Mouse (Mus musculus) neural tube, embryonic 11.5 days (tissue): ENCODE results near the gene Gm9887. TPM values are rescaled to one million over a fixed set of nuclear protein-coding genes. Genes with fewer than 3 reads are reported as not detected.
"Not testable (repeated sequence)": the region's sequence is repeated elsewhere in the genome, so short reads cannot be mapped to it uniquely, and the experiment has no call there.

Experiments used
- ATAC-seq: fragments of 200-750 bp; cut with Nextera tagmentation; 2 replicates; pipeline ENCODE4 v1.8.0; 2017; ENCODE audit warnings: moderate number of reproducible peaks, mild to moderate bottlenecking, moderate TSS enrichment, moderate library complexity; ENCODE audit not compliant: insufficient read depth, low FRiP score, low TSS enrichment
- DNase-seq: peaks from one replicate; pipeline ENCODE4 v3.0.0-alpha.2; 2015; ENCODE audit warnings: low spot score
- H3K27ac ChIP-seq: fragments of 300-500 bp; sonication (generic); 2 replicates; pipeline ENCODE4 v1.5.1; 2014; ENCODE audit warnings: low read depth, mild to moderate bottlenecking, low read length
- H3K27me3 ChIP-seq: fragments of 300-500 bp; sonication (generic); 2 replicates; pipeline ENCODE4 v1.6.1; 2014; ENCODE audit warnings: mild to moderate bottlenecking, low read length, mixed read lengths; ENCODE audit not compliant: control insufficient read depth, insufficient read depth
- H3K36me3 ChIP-seq: fragments of 300-500 bp; sonication (generic); 2 replicates; pipeline ENCODE4 v1.6.1; 2014; ENCODE audit warnings: mild to moderate bottlenecking, low read length, moderate library complexity, mixed read lengths; ENCODE audit not compliant: control insufficient read depth, insufficient read depth
- H3K4me1 ChIP-seq: fragments of 300-500 bp; sonication (generic); 2 replicates; pipeline ENCODE4 v1.6.1; 2014; ENCODE audit warnings: low read length, mixed read lengths; ENCODE audit not compliant: control insufficient read depth, insufficient read depth
- H3K4me2 ChIP-seq: fragments of 300-500 bp; sonication (generic); 2 replicates; pipeline ENCODE4 v1.6.1; 2014; ENCODE audit warnings: low read depth, mild to moderate bottlenecking, moderate library complexity
- H3K4me3 ChIP-seq: fragments of 300-500 bp; sonication (generic); 2 replicates; pipeline ENCODE4 v1.5.1; 2014; ENCODE audit warnings: low read depth, low read length
- H3K9ac ChIP-seq: fragments of 300-500 bp; sonication (generic); 2 replicates; pipeline ENCODE4 v1.6.1; 2014; ENCODE audit warnings: mild to moderate bottlenecking, low read length
- H3K9me3 ChIP-seq: fragments of 300-500 bp; sonication (generic); 2 replicates; pipeline ENCODE4 v1.6.1; 2016; ENCODE audit warnings: low read length; ENCODE audit not compliant: control insufficient read depth
- WGBS: fragments of 180-500 bp; shearing (Covaris S2); extraction: QIAGEN DNeasy Blood & Tissue Kit; methylation state at CpG from one replicate; pipeline ENCODE4 v1.1.7; 2014; 5-methylcytosine and 5-hydroxymethylcytosine counted together
- polyA plus RNA-seq: library from polyadenylated mRNA; unstranded; fragments of >200 nt; fragmentation: Nextera tagmentation; extraction: Ambion mirVana; gene quantifications from 2 replicates; pipeline ENCODE4 v1.2.1, GENCODE M21; 2014

Gene Gm9887
- polyA plus RNA-seq, 1 experiment from 2014 or later: 1.4 TPM

GRCm38 (mm10) chr12:69390000-69390698 lies 17.9 kb upstream of the Gm9887 start:
- no peak overlapping the region for H3K9ac ChIP-seq
- no peaks in the 10 kb centered on the region for H3K27me3 ChIP-seq
- no peak overlapping the region for H3K4me2 ChIP-seq
- no peak overlapping the region for H3K4me3 ChIP-seq
- no peak overlapping the region for H3K27ac ChIP-seq
- no peaks in the 10 kb centered on the region for H3K36me3 ChIP-seq
- no peak for ATAC-seq
- no peaks in the 10 kb centered on the region for H3K4me1 ChIP-seq
- H3K9me3 ChIP-seq: no peaks in the 10 kb centered on the region
- 77% methylated on average over 7 of the region's 7 CpGs for WGBS
- no peak for DNase-seq

GRCm38 (mm10) chr12:69389273-69389938 lies 17.1 kb upstream of the Gm9887 start:
- H3K4me1 ChIP-seq: no peaks in the 10 kb centered on the region
- no peaks in the 10 kb centered on the region for H3K36me3 ChIP-seq
- WGBS: 76% methylated on average over 7 of the region's 7 CpGs
- no peak overlapping the region for H3K4me3 ChIP-seq
- no peaks in the 10 kb centered on the region for H3K9me3 ChIP-seq
- no peak for DNase-seq
- no peak overlapping the region for H3K4me2 ChIP-seq
- no peaks in the 10 kb centered on the region for H3K27me3 ChIP-seq
- no peak overlapping the region for H3K27ac ChIP-seq
- no peak overlapping the region for H3K9ac ChIP-seq
- no peak for ATAC-seq

GRCm38 (mm10) chr12:69388321-69388869 lies 16.1 kb upstream of the Gm9887 start:
- H3K9me3 ChIP-seq: no peaks in the 10 kb centered on the region
- no peak overlapping the region for H3K4me2 ChIP-seq
- H3K36me3 ChIP-seq: no peaks in the 10 kb centered on the region
- H3K27me3 ChIP-seq: no peaks in the 10 kb centered on the region
- no peak overlapping the region for H3K9ac ChIP-seq
- no peak for ATAC-seq
- 94% methylated on average over 10 of the region's 10 CpGs for WGBS
- DNase-seq: no peak
- H3K4me1 ChIP-seq: no peaks in the 10 kb centered on the region
- no peak overlapping the region for H3K27ac ChIP-seq
- H3K4me3 ChIP-seq: no peak overlapping the region

- H3K9me3 ChIP-seq, ATAC-seq, H3K27ac ChIP-seq, H3K4me1 ChIP-seq, H3K4me3 ChIP-seq, H3K4me2 ChIP-seq, DNase-seq, H3K27me3 ChIP-seq, H3K36me3 ChIP-seq, H3K9ac ChIP-seq: not testable (repeated sequence)
- WGBS: 73% methylated on average over 12 of the region's 12 CpGs
Observed at GRCm38 (mm10) chr12:69386281-69386732, 14.0 kb upstream of the Gm9887 start.

- no peaks in the 10 kb centered on the region for H3K27me3 ChIP-seq
- no peaks in the 10 kb centered on the region for H3K36me3 ChIP-seq
- no peak for DNase-seq
- H3K27ac ChIP-seq: no peak overlapping the region
- H3K4me1 ChIP-seq: no peaks in the 10 kb centered on the region
- H3K9ac ChIP-seq: no peak overlapping the region
- H3K4me2 ChIP-seq: no peak overlapping the region
- no peak overlapping the region for H3K4me3 ChIP-seq
- 89% methylated on average over 6 of the region's 6 CpGs for WGBS
- H3K9me3 ChIP-seq: no peaks in the 10 kb centered on the region
- ATAC-seq: no peak
Observed at GRCm38 (mm10) chr12:69385542-69386280, 13.5 kb upstream of the Gm9887 start.

- H3K27me3 ChIP-seq: no peaks in the 10 kb centered on the region
- ATAC-seq: no peak
- H3K9ac ChIP-seq: no peak overlapping the region
- H3K4me1 ChIP-seq: no peaks in the 10 kb centered on the region
- H3K9me3 ChIP-seq: no peaks in the 10 kb centered on the region
- H3K4me2 ChIP-seq: no peak overlapping the region
- H3K36me3 ChIP-seq: no peaks in the 10 kb centered on the region
- DNase-seq: no peak
- 90% methylated on average over 5 of the region's 5 CpGs for WGBS
- H3K27ac ChIP-seq: no peak overlapping the region
- no peak overlapping the region for H3K4me3 ChIP-seq
Observed at GRCm38 (mm10) chr12:69384606-69385005, 12.3 kb upstream of the Gm9887 start.

- H3K4me3 ChIP-seq: no peak overlapping the region
- ATAC-seq (no peak), DNase-seq (no peak)
- no peaks in the 10 kb centered on the region for H3K36me3 ChIP-seq
- no peak overlapping the region for H3K27ac ChIP-seq
- H3K4me1 ChIP-seq: no peaks in the 10 kb centered on the region
- H3K9me3 ChIP-seq: no peaks in the 10 kb centered on the region
- H3K27me3 ChIP-seq: no peaks in the 10 kb centered on the region
- WGBS: 100% methylated on average over 1 of the region's 1 CpGs
- H3K4me2 ChIP-seq: no peak overlapping the region
- H3K9ac ChIP-seq: no peak overlapping the region
Observed at GRCm38 (mm10) chr12:69382880-69383279, 10.6 kb upstream of the Gm9887 start.

- Histone ChIP-seq H3K9ac (no peak overlapping the region), H3K4me1 (peaks cover 7% of the 10 kb centered on the region), H3K4me3 (no peak overlapping the region), H3K27ac (no peak overlapping the region), H3K4me2 (no peak overlapping the region), H3K36me3 (no peaks in the 10 kb centered on the region), H3K9me3 (no peaks in the 10 kb centered on the region), H3K27me3 (no peaks in the 10 kb centered on the region)
- 93% methylated on average over 11 of the region's 11 CpGs for WGBS
- DNase-seq (no peak), ATAC-seq (no peak)
Observed at GRCm38 (mm10) chr12:69378558-69379454, 6.5 kb upstream of the Gm9887 start.
